Mouse (Mus musculus): ENCODE results near the gene Gm5105.

DNA sequence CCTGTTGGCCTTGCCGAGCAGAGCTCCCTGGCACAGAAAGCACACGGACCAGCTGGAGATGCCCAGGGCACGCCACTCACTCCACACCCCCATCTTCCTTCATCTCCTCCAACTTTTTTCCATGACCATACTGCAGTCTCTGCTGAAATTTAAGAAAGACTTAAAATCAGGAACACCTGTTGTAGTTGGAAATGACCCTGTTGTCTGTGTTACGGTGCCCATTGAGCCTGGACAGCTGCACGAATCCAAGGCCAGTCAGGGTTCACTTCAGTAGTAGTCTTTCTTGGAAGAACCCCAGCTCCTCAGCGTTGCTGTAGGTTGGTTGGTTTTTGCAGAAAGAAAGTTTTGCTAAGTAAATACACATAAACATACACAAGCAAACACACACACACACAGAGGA is 17.6 kb downstream of the Gm5105 start:
- TF ChIP-seq CTCF (IDR thresholded peaks at IDR 0.05; ENCODE audit: extremely low read depth, insufficient read length, insufficient replicate concordance, low read depth, low read length) (no peak), POLR2A (IDR thresholded peaks at IDR 0.05; ENCODE audit: low read depth, low read length) (no peak)

Measured in small intestine, adult 2 months (tissue).